Mouse (Mus musculus): ENCODE data around the gene Zfp867.

The Zfp867 gene

GRCm38 (mm10) chr11:59460459-59460858 is 11.8 kb downstream of the Zfp867 start:
- no peak for DNase-seq (ENCODE audit: low read depth, low spot score)

GRCm38 (mm10) chr11:59458973-59459372 is 13.3 kb downstream of the Zfp867 start:
- no peak for DNase-seq (ENCODE audit: low read depth, low spot score)

- DNase-seq (ENCODE audit: low read depth, low spot score): no peak
These were observed 15.4 kb downstream of the Zfp867 start for GRCm38 (mm10) chr11:59456891-59457290.

GRCm38 (mm10) chr11:59456346-59456745 is 15.9 kb downstream of the Zfp867 start:
- no peak for DNase-seq (ENCODE audit: low read depth, low spot score)

GRCm38 (mm10) chr11:59451086-59451485 is 21.2 kb downstream of the Zfp867 start, which contains the start of gene Snap47:
Snap47 (minus strand) TSS chr11:59451186.
- no peak for DNase-seq (ENCODE audit: low read depth, low spot score)

GRCm38 (mm10) chr11:59450230-59450771 is 22.0 kb downstream of the Zfp867 start:
- no peak for DNase-seq (ENCODE audit: low read depth, low spot score)

- peak; percentile 80 for DNase-seq (ENCODE audit: low read depth, low spot score)
These were observed 22.5 kb downstream of the Zfp867 start, which contains the start of gene Jmjd4 for GRCm38 (mm10) chr11:59449741-59450229. Jmjd4 (plus strand) TSS chr11:59450045.

GRCm38 (mm10) chr11:59443102-59443501 is 29.2 kb downstream of the Zfp867 start:
- DNase-seq (ENCODE audit: low read depth, low spot score): no peak

GRCm38 (mm10) chr11:59437954-59438353 is 34.3 kb downstream of the Zfp867 start:
- DNase-seq (ENCODE audit: low read depth, low spot score): no peak

- DNase-seq (ENCODE audit: low read depth, low spot score): no peak
These were observed 40.0 kb downstream of the Zfp867 start for GRCm38 (mm10) chr11:59432261-59432660.

GRCm38 (mm10) chr11:59429959-59430358 is 42.3 kb downstream of the Zfp867 start:
- no peak for DNase-seq (ENCODE audit: low read depth, low spot score)

- DNase-seq (ENCODE audit: low read depth, low spot score): no peak
These were observed 44.1 kb downstream of the Zfp867 start for GRCm38 (mm10) chr11:59428057-59428660.

- no peak for DNase-seq (ENCODE audit: low read depth, low spot score)
These were observed 46.6 kb downstream of the Zfp867 start for GRCm38 (mm10) chr11:59425671-59426101.

GRCm38 (mm10) chr11:59423010-59423588 is 49.2 kb downstream of the Zfp867 start:
- no peak for DNase-seq (ENCODE audit: low read depth, low spot score)

GRCm38 (mm10) chr11:59421967-59422366 is 50.3 kb downstream of the Zfp867 start:
- DNase-seq (ENCODE audit: low read depth, low spot score): no peak

GRCm38 (mm10) chr11:59421436-59421835 is 50.8 kb downstream of the Zfp867 start:
- no peak for DNase-seq (ENCODE audit: low read depth, low spot score)

GRCm38 (mm10) chr11:59418708-59419107 is 53.6 kb downstream of the Zfp867 start:
- DNase-seq (ENCODE audit: low read depth, low spot score): no peak

GRCm38 (mm10) chr11:59412999-59413863 is 59.0 kb downstream of the Zfp867 start:
- no peak for DNase-seq (ENCODE audit: low read depth, low spot score)

- DNase-seq (ENCODE audit: low read depth, low spot score): no peak
These were observed 60.2 kb downstream of the Zfp867 start for GRCm38 (mm10) chr11:59412058-59412457.
